Mouse (Mus musculus): ENCODE measurements around the gene Themis2.

The Themis2 gene

GRCm38 (mm10) chr4:132796196-132796886 is at the start of gene Themis2:
Gene Themis2 (minus strand): TSS chr4:132796387.
- in situ Hi-C loops (cut with MboI; ENCODE audit: unreplicated experiment in 2 of 2), result no loop called here

GRCm38 (mm10) chr4:132843705-132844071 is 47.5 kb upstream of the Themis2 start:
- in situ Hi-C loops (cut with MboI; ENCODE audit: unreplicated experiment in 2 of 2), result loop anchor here (5.0 to 10.0 kb wide), 2 partner anchors 81 to 296 kb away; partner anchors contain the start of gene Fam76a (in 1 of the 2)

GRCm38 (mm10) chr4:132842970-132843704 is 47.0 kb upstream of the Themis2 start, which contains the start of gene Ppp1r8:
Gene Ppp1r8 (minus strand): TSS chr4:132843169.
- in situ Hi-C loops (cut with MboI; ENCODE audit: unreplicated experiment in 2 of 2), result loop anchor here (5.0 to 10.0 kb wide), 2 partner anchors 82 to 296 kb away; partner anchors contain the start of gene Fam76a (in 1 of the 2)

- in situ Hi-C loops (cut with MboI; ENCODE audit: unreplicated experiment in 2 of 2), result loop anchor here (5.0 to 10.0 kb wide), 2 partner anchors 82 to 295 kb away; partner anchors contain the start of gene Fam76a (in 1 of the 2)
These were observed 46.2 kb upstream of the Themis2 start for GRCm38 (mm10) chr4:132842281-132842906.

- in situ Hi-C loops (cut with MboI; ENCODE audit: unreplicated experiment in 2 of 2), result loop anchor here (5.0 to 10.0 kb wide), 2 partner anchors 83 to 294 kb away; partner anchors contain the start of gene Fam76a (in 1 of the 2)
These were observed 45.3 kb upstream of the Themis2 start for GRCm38 (mm10) chr4:132841493-132841892.

GRCm38 (mm10) chr4:132823614-132824366 is 27.6 kb upstream of the Themis2 start:
- in situ Hi-C loops (cut with MboI; ENCODE audit: unreplicated experiment in 2 of 2), result loop anchor here (5.0 to 10.0 kb wide), 4 partner anchors 46 to 276 kb away; partner anchors contain the start of genes Eya3 (in 1 of the 2) and Xkr8 (in 1 of the 2)

- in situ Hi-C loops (cut with MboI; ENCODE audit: unreplicated experiment in 2 of 2), result no loop called here
These were observed 22.3 kb upstream of the Themis2 start for GRCm38 (mm10) chr4:132818442-132818841.

- in situ Hi-C loops (cut with MboI; ENCODE audit: unreplicated experiment in 2 of 2), result no loop called here
These were observed 20.7 kb upstream of the Themis2 start for GRCm38 (mm10) chr4:132816855-132817254.

- in situ Hi-C loops (cut with MboI; ENCODE audit: unreplicated experiment in 2 of 2), result no loop called here
These were observed 20.2 kb upstream of the Themis2 start for GRCm38 (mm10) chr4:132816404-132816803.

GRCm38 (mm10) chr4:132809621-132810020 is 13.4 kb upstream of the Themis2 start:
- in situ Hi-C loops (cut with MboI; ENCODE audit: unreplicated experiment in 2 of 2), result no loop called here

GRCm38 (mm10) chr4:132807771-132808641 is 11.8 kb upstream of the Themis2 start:
- in situ Hi-C loops (cut with MboI; ENCODE audit: unreplicated experiment in 2 of 2), result no loop called here

GRCm38 (mm10) chr4:132806620-132807191 is 10.5 kb upstream of the Themis2 start:
- in situ Hi-C loops (cut with MboI; ENCODE audit: unreplicated experiment in 2 of 2), result no loop called here

GRCm38 (mm10) chr4:132805599-132806197 is 9.5 kb upstream of the Themis2 start:
- in situ Hi-C loops (cut with MboI; ENCODE audit: unreplicated experiment in 2 of 2), result no loop called here

GRCm38 (mm10) chr4:132805146-132805545 is 9.0 kb upstream of the Themis2 start:
- in situ Hi-C loops (cut with MboI; ENCODE audit: unreplicated experiment in 2 of 2), result no loop called here

GRCm38 (mm10) chr4:132804331-132804730 is 8.1 kb upstream of the Themis2 start:
- in situ Hi-C loops (cut with MboI; ENCODE audit: unreplicated experiment in 2 of 2), result no loop called here

GRCm38 (mm10) chr4:132803876-132804275 is 7.7 kb upstream of the Themis2 start:
- in situ Hi-C loops (cut with MboI; ENCODE audit: unreplicated experiment in 2 of 2), result no loop called here

GRCm38 (mm10) chr4:132803212-132803611 is 7.0 kb upstream of the Themis2 start:
- in situ Hi-C loops (cut with MboI; ENCODE audit: unreplicated experiment in 2 of 2), result no loop called here

GRCm38 (mm10) chr4:132802171-132802637 is 6.0 kb upstream of the Themis2 start:
- in situ Hi-C loops (cut with MboI; ENCODE audit: unreplicated experiment in 2 of 2), result no loop called here

Measured in v-Abl transformed pro-B cells (cell line).